Mouse (Mus musculus) liver, adult 2 months (tissue): ENCODE results near the gene Akap12. TPM values are rescaled to one million over a fixed set of nuclear protein-coding genes. Genes with fewer than 3 reads are reported as not detected.

Experiments
- DNase-seq: peaks from one replicate; pipeline ENCODE4 v3.0.0-alpha.2; 2011; ENCODE audit warnings: low read depth, low spot score; ENCODE audit errors: extremely low read depth
- H3K27ac ChIP-seq: fragments of 200-500 bp; replicated peaks from 2 replicates; pipeline ENCODE4 v1.5.1; 2012; ENCODE audit warnings: low read depth, mild to moderate bottlenecking, control low read depth, inconsistent platforms, low read length; ENCODE audit not compliant: insufficient read depth
- H3K27me3 ChIP-seq: fragments of 200-500 bp; 2 replicates; pipeline ENCODE4 v1.6.1; 2012; ENCODE audit warnings: mild to moderate bottlenecking, moderate library complexity, low read length, inconsistent platforms; ENCODE audit not compliant: control insufficient read depth, insufficient read depth
- H3K36me3 ChIP-seq: fragments of 200-500 bp; 2 replicates; pipeline ENCODE4 v1.6.1; 2012; ENCODE audit warnings: low read length, inconsistent platforms; ENCODE audit not compliant: control insufficient read depth, insufficient read depth
- H3K4me1 ChIP-seq: fragments of 200-500 bp; 2 replicates; pipeline ENCODE4 v1.6.1; 2011; ENCODE audit warnings: low read length; ENCODE audit not compliant: control insufficient read depth, insufficient read depth
- H3K4me3 ChIP-seq: fragments of 200-500 bp; 2 replicates; pipeline ENCODE4 v1.5.1; 2011; ENCODE audit warnings: low read depth, mild to moderate bottlenecking, control low read depth, low read length, moderate library complexity; ENCODE audit not compliant: insufficient read depth
- H3K79me2 ChIP-seq: fragments of 200-500 bp; 2 replicates; pipeline ENCODE4 v1.6.1; 2012; ENCODE audit warnings: inconsistent platforms, mild to moderate bottlenecking, low read length, moderate library complexity; ENCODE audit not compliant: control insufficient read depth, insufficient read depth
- H3K9ac ChIP-seq: fragments of 200-500 bp; 2 replicates; pipeline ENCODE4 v1.6.1; 2012; ENCODE audit warnings: low read depth, mild to moderate bottlenecking, control low read depth, inconsistent platforms, low read length
- CTCF ChIP-seq: fragments of 200-500 bp; IDR thresholded peaks from 2 replicates; pipeline ENCODE4 v1.5.1; 2011; ENCODE audit warnings: low read depth, low read length, control low read depth
- POLR2A ChIP-seq: fragments of 200-500 bp; IDR thresholded peaks from 2 replicates; pipeline ENCODE4 v1.6.1; 2011; ENCODE audit warnings: low read length, control low read depth; ENCODE audit not compliant: insufficient read depth; ENCODE audit errors: extremely low read depth
- WGBS: fragments of 180-500 bp; shearing (Covaris S2); methylation state at CpG from one replicate; pipeline ENCODE4 v1.1.7; 2018; 5-methylcytosine and 5-hydroxymethylcytosine counted together
- polyA plus RNA-seq: library from polyadenylated mRNA; depleted of rRNA; stranded (reverse); fragments of >200 nt; gene quantifications from 2 replicates; pipeline ENCODE4 v1.2.3, GENCODE M21; 2012; rRNA removed
- total RNA-seq: library from RNA; depleted of rRNA; stranded (reverse); fragments of >200 nt; gene quantifications from 2 replicates; pipeline ENCODE4 v1.2.3, GENCODE M21; 2014; rRNA removed

The Akap12 gene
- total and polyA plus RNA-seq, 2 experiments = 0.57 to 1.7 TPM

- Histone ChIP-seq H3K4me3 (no peak overlapping the region), H3K27me3 (no peaks in the 10 kb centered on the region), H3K9ac (no peak overlapping the region), H3K4me1 (no peaks in the 10 kb centered on the region), H3K36me3 (peaks cover 42% of the 10 kb centered on the region), H3K79me2 (no peaks in the 10 kb centered on the region), H3K27ac (no peak overlapping the region)
- TF ChIP-seq CTCF (no peak), POLR2A (no peak)
- 50% methylated on average over 1 of the region's 1 CpGs for WGBS
- DNase-seq = peak; percentile 68
Observed at GRCm38 (mm10) chr10:4407191-4407590, 141.0 kb downstream of the Akap12 start.

Other genes with a start within 250 kb of the Akap12 start
- 2.4 and 3.0 TPM in 2 replicates for gene Zbtb2, start 121.7 kb downstream of the Akap12 start, total RNA-seq
- gene Zbtb2, start 121.7 kb downstream of the Akap12 start, polyA plus RNA-seq = 2.5 and 3.4 TPM in 2 replicates
- 35.2 and 43.1 TPM in 2 replicates for gene Rmnd1, start 166.0 kb downstream of the Akap12 start, total RNA-seq
- gene Rmnd1, start 166.0 kb downstream of the Akap12 start, polyA plus RNA-seq = 33.7 and 35.7 TPM in 2 replicates
- gene Armt1, start 166.1 kb downstream of the Akap12 start, total RNA-seq = 8.1 and 9.9 TPM in 2 replicates
- gene Armt1, start 166.1 kb downstream of the Akap12 start, polyA plus RNA-seq = 6.0 and 9.0 TPM in 2 replicates
- gene Ccdc170, start 216.1 kb downstream of the Akap12 start, total RNA-seq = not detected in 2 replicates
- gene Ccdc170, start 216.1 kb downstream of the Akap12 start, polyA plus RNA-seq = not detected in 2 replicates